Mouse (Mus musculus) hindbrain, embryonic 15.5 days (tissue): ENCODE measurements around the gene Lrrc4b. TPM values are rescaled to one million over a fixed set of nuclear protein-coding genes. Genes with fewer than 3 reads are reported as not detected.

ENCODE experiments used
- ATAC-seq: fragments of 200-750 bp; cut with Nextera tagmentation; 2 replicates; pipeline ENCODE4 v1.8.0; 2017; ENCODE audit warnings: low read depth, moderate number of reproducible peaks, moderate TSS enrichment; ENCODE audit not compliant: low FRiP score
- H3K27ac ChIP-seq: fragments of 300-500 bp; sonication (generic); replicated peaks from 2 replicates; pipeline ENCODE4 v1.5.1; 2015; ENCODE audit warnings: mild to moderate bottlenecking, inconsistent platforms
- H3K27me3 ChIP-seq: fragments of 300-500 bp; sonication (generic); 2 replicates; pipeline ENCODE4 v1.6.1; 2015; ENCODE audit warnings: control low read depth, inconsistent platforms
- H3K36me3 ChIP-seq: fragments of 300-500 bp; sonication (generic); 2 replicates; pipeline ENCODE4 v1.6.1; 2015; ENCODE audit warnings: control low read depth, inconsistent platforms
- H3K4me1 ChIP-seq: fragments of 300-500 bp; sonication (generic); replicated peaks from 2 replicates; pipeline ENCODE4 v1.6.1; 2015; ENCODE audit warnings: control low read depth, inconsistent platforms
- H3K4me2 ChIP-seq: fragments of 300-500 bp; sonication (generic); 2 replicates; pipeline ENCODE4 v1.6.1; 2015; ENCODE audit warnings: moderate library complexity, mild to moderate bottlenecking, inconsistent platforms
- H3K4me3 ChIP-seq: fragments of 300-500 bp; sonication (generic); 2 replicates; pipeline ENCODE4 v1.5.1; 2015; ENCODE audit warnings: mild to moderate bottlenecking, inconsistent platforms
- H3K9ac ChIP-seq: fragments of 300-500 bp; sonication (generic); 2 replicates; pipeline ENCODE4 v1.6.1; 2015; ENCODE audit warnings: inconsistent platforms
- H3K9me3 ChIP-seq: fragments of 300-500 bp; sonication (generic); 2 replicates; pipeline ENCODE4 v1.6.1; 2016; ENCODE audit warnings: control low read depth, inconsistent platforms
- WGBS: fragments of 180-500 bp; shearing (Covaris S2); methylation state at CpG from one replicate; pipeline ENCODE4 v1.1.7; 2015; 5-methylcytosine and 5-hydroxymethylcytosine counted together
- polyA plus RNA-seq: library from polyadenylated mRNA; unstranded; fragments of >200 nt; fragmentation: Nextera tagmentation; extraction: Ambion mirVana; gene quantifications from 2 replicates; pipeline ENCODE4 v1.2.1, GENCODE M21; 2015

Gene Lrrc4b
- polyA plus RNA-seq, 1 experiment from 2014 or later: 16.9 TPM

- Histone ChIP-seq H3K4me2 (no peak overlapping the region), H3K9ac (no peak overlapping the region), H3K4me1 (peaks cover 28% of the 10 kb centered on the region), H3K9me3 (no peaks in the 10 kb centered on the region), H3K27ac (no peak overlapping the region), H3K27me3 (no peaks in the 10 kb centered on the region), H3K36me3 (peaks cover 61% of the 10 kb centered on the region), H3K4me3 (no peak overlapping the region)
- no peak for ATAC-seq
- 79% methylated on average over 6 of the region's 6 CpGs for WGBS
These were observed 31.2 kb downstream of the Lrrc4b start for GRCm38 (mm10) chr7:44460067-44460466.

GRCm38 (mm10) chr7:44460767-44461502 lies 32.1 kb downstream of the Lrrc4b start:
- H3K4me1 ChIP-seq: peaks cover 33% of the 10 kb centered on the region
- H3K9ac ChIP-seq: no peak overlapping the region
- H3K27ac ChIP-seq: no peak overlapping the region
- H3K36me3 ChIP-seq: peaks cover 57% of the 10 kb centered on the region
- ATAC-seq: no peak
- WGBS: 80% methylated on average over 31 of the region's 31 CpGs
- H3K4me2 ChIP-seq: no peak overlapping the region
- no peaks in the 10 kb centered on the region for H3K27me3 ChIP-seq
- H3K9me3 ChIP-seq: no peaks in the 10 kb centered on the region
- H3K4me3 ChIP-seq: no peak overlapping the region

GRCm38 (mm10) chr7:44461503-44462217 lies 32.8 kb downstream of the Lrrc4b start:
- Histone ChIP-seq H3K9me3 (no peaks in the 10 kb centered on the region), H3K4me3 (no peak overlapping the region), H3K9ac (no peak overlapping the region), H3K27ac (no peak overlapping the region), H3K4me1 (peaks cover 36% of the 10 kb centered on the region), H3K4me2 (no peak overlapping the region), H3K27me3 (no peaks in the 10 kb centered on the region), H3K36me3 (peaks cover 53% of the 10 kb centered on the region)
- no peak for ATAC-seq
- WGBS: 63% methylated on average over 57 of the region's 57 CpGs

- no peak overlapping the region for H3K4me3 ChIP-seq
- H3K36me3 ChIP-seq: peaks cover 45% of the 10 kb centered on the region
- ATAC-seq: no peak
- H3K9ac ChIP-seq: no peak overlapping the region
- H3K27ac ChIP-seq: no peak overlapping the region
- no peak overlapping the region for H3K4me2 ChIP-seq
- H3K4me1 ChIP-seq: peaks cover 44% of the 10 kb centered on the region
- no peaks in the 10 kb centered on the region for H3K27me3 ChIP-seq
- 28% methylated on average over 77 of the region's 77 CpGs for WGBS
- no peaks in the 10 kb centered on the region for H3K9me3 ChIP-seq
These were observed 33.6 kb downstream of the Lrrc4b start for GRCm38 (mm10) chr7:44462218-44463055.

- H3K27ac ChIP-seq: no peak overlapping the region
- no peak overlapping the region for H3K9ac ChIP-seq
- H3K36me3 ChIP-seq: peaks cover 39% of the 10 kb centered on the region
- peaks cover 46% of the 10 kb centered on the region for H3K4me1 ChIP-seq
- WGBS: 37% methylated on average over 8 of the region's 8 CpGs
- no peak for ATAC-seq
- H3K4me3 ChIP-seq: no peak overlapping the region
- no peaks in the 10 kb centered on the region for H3K27me3 ChIP-seq
- H3K4me2 ChIP-seq: no peak overlapping the region
- H3K9me3 ChIP-seq: no peaks in the 10 kb centered on the region
These were observed 34.2 kb downstream of the Lrrc4b start for GRCm38 (mm10) chr7:44463056-44463425.

- WGBS: 76% methylated on average over 10 of the region's 10 CpGs
- H3K4me1 ChIP-seq: peaks cover 51% of the 10 kb centered on the region
- no peak for ATAC-seq
- no peaks in the 10 kb centered on the region for H3K9me3 ChIP-seq
- H3K36me3 ChIP-seq: peaks cover 35% of the 10 kb centered on the region
- H3K27me3 ChIP-seq: no peaks in the 10 kb centered on the region
- H3K9ac ChIP-seq: 0 out of 2 replicates have a peak overlapping the region, but pooled peaks have one; percentile 2
- no peak overlapping the region for H3K4me3 ChIP-seq
- peak overlapping the region; percentile 97 for H3K27ac ChIP-seq
- H3K4me2 ChIP-seq: no peak overlapping the region
These were observed 34.9 kb downstream of the Lrrc4b start for GRCm38 (mm10) chr7:44463556-44464225.

- 9% methylated on average over 4 of the region's 4 CpGs for WGBS
- Histone ChIP-seq H3K4me3 (no peak overlapping the region), H3K9me3 (no peaks in the 10 kb centered on the region), H3K36me3 (peaks cover 29% of the 10 kb centered on the region), H3K27ac (peak overlapping the region; percentile 97), H3K4me2 (no peak overlapping the region), H3K9ac (0 out of 2 replicates have a peak overlapping the region, but pooled peaks have one; percentile 2), H3K27me3 (no peaks in the 10 kb centered on the region), H3K4me1 (peaks cover 59% of the 10 kb centered on the region)
- ATAC-seq: no peak
These were observed 35.7 kb downstream of the Lrrc4b start for GRCm38 (mm10) chr7:44464511-44464910.

- no peak within 1 kb of the TSS for H3K4me3 ChIP-seq
- no peak for ATAC-seq
- WGBS: 36% methylated on average over 2 of the region's 2 CpGs
- no peaks in the 10 kb centered on the region for H3K9me3 ChIP-seq
- no peak within 1 kb of the TSS for H3K4me2 ChIP-seq
- H3K27ac ChIP-seq: peak within 1 kb of the TSS; percentile 97
- H3K27me3 ChIP-seq: no peaks in the 10 kb centered on the region
- H3K4me1 ChIP-seq: peaks cover 64% of the 10 kb centered on the region
- 0 out of 2 replicates have a peak within 1 kb of the TSS, but pooled peaks have one; percentile 2 for H3K9ac ChIP-seq
- peaks cover 29% of the 10 kb centered on the region for H3K36me3 ChIP-seq
These were observed 36.3 kb downstream of the Lrrc4b start, which contains the start of gene Aspdh for GRCm38 (mm10) chr7:44465111-44465510. Gene Aspdh (plus strand): TSS chr7:44465391.

- H3K9ac ChIP-seq: no peak overlapping the region
- H3K4me3 ChIP-seq: no peak overlapping the region
- 76% methylated on average over 10 of the region's 10 CpGs for WGBS
- H3K27ac ChIP-seq: peak overlapping the region; percentile 97
- H3K4me1 ChIP-seq: peaks cover 64% of the 10 kb centered on the region
- H3K4me2 ChIP-seq: no peak overlapping the region
- H3K36me3 ChIP-seq: peaks cover 21% of the 10 kb centered on the region
- H3K27me3 ChIP-seq: no peaks in the 10 kb centered on the region
- ATAC-seq: no peak
- H3K9me3 ChIP-seq: no peaks in the 10 kb centered on the region
These were observed 37.4 kb downstream of the Lrrc4b start for GRCm38 (mm10) chr7:44466006-44466887.

- Histone ChIP-seq H3K9ac (no peak overlapping the region), H3K27me3 (no peaks in the 10 kb centered on the region), H3K4me3 (no peak overlapping the region), H3K4me1 (peaks cover 64% of the 10 kb centered on the region), H3K4me2 (peak overlapping the region; percentile 59; the same call in 1 of the 2 replicates), H3K9me3 (no peaks in the 10 kb centered on the region), H3K36me3 (peaks cover 14% of the 10 kb centered on the region), H3K27ac (peak overlapping the region; percentile 97)
- ATAC-seq: no peak
- 76% methylated on average over 16 of the region's 16 CpGs for WGBS
These were observed 38.1 kb downstream of the Lrrc4b start for GRCm38 (mm10) chr7:44466888-44467311.
